Comparison of ENCODE assay signal across 17 mouse cellular contexts in the genomic region with DNA sequence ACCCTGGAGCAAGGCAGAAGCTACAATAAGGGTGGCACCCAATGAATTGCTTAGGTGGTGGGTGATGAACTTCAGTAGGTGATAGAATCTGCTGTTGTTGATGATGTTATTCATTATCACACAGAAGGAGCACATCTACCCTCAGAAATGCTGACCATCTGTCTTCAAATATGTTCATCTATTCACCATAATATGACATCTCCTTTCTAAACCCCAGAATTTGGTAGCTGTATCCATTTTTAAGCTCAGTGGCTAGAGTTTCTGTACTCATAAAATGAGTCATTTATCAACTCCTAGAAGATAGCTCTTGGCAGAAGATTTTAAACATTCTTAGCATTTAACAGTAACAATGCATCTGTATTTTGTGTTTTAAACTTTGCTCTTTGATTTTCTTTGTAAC.
DNase-seq lines count a peak whose midpoint lies in the region.
"Had no signal": no experiment of that assay in that cellular context is flagged by ENCODE, and none has a peak within 500 bp of the region (broad histone marks: within the 10 kb centered on the region; RNA-seq: fewer than 3 reads in every experiment).

No protein-coding gene starts in this region.

- intact Hi-C loops in left cerebral cortex, postnatal 36 days (cut with DNase I) = loop anchor here (10.0 kb wide), 1 partner anchor 178 kb away; no protein-coding TSS in a partner anchor

- peak; percentile 4 for DNase-seq in layer of hippocampus, adult 11-12 months (ENCODE audit: low spot score)
- DNase-seq in layer of hippocampus, adult 8-10 months (ENCODE audit: low spot score in 2 of 2) = no peak
- DNase-seq in left cerebral cortex, adult 11 months (ENCODE audit: low spot score) = peak; percentile 5
- DNase-seq in left cerebral cortex, postnatal 36 days (ENCODE audit: low spot score in 2 of 2) = no peak
- DNase-seq in layer of hippocampus, adult 9-11 months = peak; percentile 23
- no peak for DNase-seq in adrenal gland, adult 2 months
- DNase-seq: adrenal gland, adult 8-10 months; adrenal gland, postnatal 25 days; cerebellum, adult 11 months; cerebellum, adult 2 months; cerebellum, adult 9-11 months; cerebellum, postnatal 25 days; forebrain, postnatal 0 days; gastrocnemius, postnatal 25 days; heart, adult 18-20 months; heart, postnatal 10 days; heart, postnatal 4 days had no signal

Comparison
In these comparisons a context has a peak if more than half of its experiments do, and no peak if none do; other contexts are left out.
1. DNase-seq: peak in layer of hippocampus, adult 11-12 months (single experiment), left cerebral cortex, adult 11 months (single experiment) and layer of hippocampus, adult 9-11 months (single experiment); none in layer of hippocampus, adult 8-10 months (0 of 2), left cerebral cortex, postnatal 36 days (0 of 2) and adrenal gland, adult 2 months (single experiment).